Mouse (Mus musculus): Measurements from ENCODE around the gene Rela.

- TF ChIP-seq POLR2A (IDR thresholded peaks at IDR 0.05; ENCODE audit: borderline replicate concordance, insufficient read depth, low read length) = no peak
- TF ChIP-seq CTCF (IDR thresholded peaks at IDR 0.05; ENCODE audit: borderline replicate concordance, insufficient read depth, low read depth, low read length) = no peak
These were observed 10.5 kb downstream of the Rela start for GRCm38 (mm10) chr19:5647791-5648190.
